Mouse (Mus musculus): ENCODE measurements around the gene Gm12184. TPM values are rescaled to one million over a fixed set of nuclear protein-coding genes. Genes with fewer than 3 reads are reported as not detected.

Gene Gm12184
- total RNA-seq, 1 experiment: 12.2 TPM

- Histone ChIP-seq H3K9me3 (ENCODE audit: control insufficient read depth, insufficient read depth, low read depth, low read length) (no peaks in the 10 kb centered on the region), H3K4me3 (ENCODE audit: insufficient read depth in 1 of 2, low read depth in 1 of 2, low read length in 2 of 2, poor library complexity in 1 of 2, severe bottlenecking in 1 of 2) (no peak overlapping the region), H3K27ac (ENCODE audit: insufficient read depth, low read depth, low read length, poor library complexity, severe bottlenecking) (no peak overlapping the region), H3K36me3 (ENCODE audit: control insufficient read depth, insufficient read depth, low read length, poor library complexity, severe bottlenecking) (no peaks in the 10 kb centered on the region), H3K9ac (ENCODE audit: insufficient read depth, low read depth, low read length, poor library complexity, severe bottlenecking) (no peak overlapping the region), H3K4me1 (ENCODE audit: control insufficient read depth in 2 of 2, insufficient read depth in 2 of 2, low read length in 2 of 2, poor library complexity in 1 of 2) (peaks cover 0 to 2% of the 10 kb centered on the region in 2 experiments; a peak in 1 of 4 replicates)
- no peak for DNase-seq (ENCODE audit: low read depth, low spot score)
- in situ Hi-C loops (cut with MboI; ENCODE audit: low sequenced_read_pairs in 2 of 2, unreplicated experiment in 2 of 2): no loop called here
- TF ChIP-seq ZC3H11A (IDR thresholded peaks at IDR 0.05; ENCODE audit: borderline replicate concordance, low read depth, low read length) (no peak), CHD2 (IDR thresholded peaks at IDR 0.05; ENCODE audit: low read depth, low read length) (no peak), MAFK (IDR thresholded peaks at IDR 0.05; ENCODE audit: insufficient read depth, low read depth, low read length) (no peak), ZNF384 (IDR thresholded peaks at IDR 0.05; ENCODE audit: low read depth, low read length) (no peak)
These were observed 17.9 kb upstream of the Gm12184 start for GRCm38 (mm10) chr11:48844309-48844708.

- Histone ChIP-seq H3K27ac (ENCODE audit: insufficient read depth, low read depth, low read length, poor library complexity, severe bottlenecking) (no peak overlapping the region), H3K9me3 (ENCODE audit: control insufficient read depth, insufficient read depth, low read depth, low read length) (no peaks in the 10 kb centered on the region)
- TF ChIP-seq HCFC1 (IDR thresholded peaks at IDR 0.05; ENCODE audit: borderline replicate concordance, insufficient read depth, low read length) (no peak), CHD2 (IDR thresholded peaks at IDR 0.05; ENCODE audit: low read depth, low read length) (no peak), ZNF384 (IDR thresholded peaks at IDR 0.05; ENCODE audit: low read depth, low read length) (no peak), MAFK (IDR thresholded peaks at IDR 0.05; ENCODE audit: insufficient read depth, low read depth, low read length) (no peak), ZC3H11A (IDR thresholded peaks at IDR 0.05; ENCODE audit: borderline replicate concordance, low read depth, low read length) (no peak)
These were observed 16.7 kb upstream of the Gm12184 start for GRCm38 (mm10) chr11:48843202-48843601.

GRCm38 (mm10) chr11:48842378-48842792 lies 15.9 kb upstream of the Gm12184 start:
- Histone ChIP-seq H3K36me3 (ENCODE audit: control insufficient read depth, insufficient read depth, low read length, poor library complexity, severe bottlenecking) (no peaks in the 10 kb centered on the region), H3K9me3 (ENCODE audit: control insufficient read depth, insufficient read depth, low read depth, low read length) (no peaks in the 10 kb centered on the region), H3K27ac (ENCODE audit: insufficient read depth, low read depth, low read length, poor library complexity, severe bottlenecking) (no peak overlapping the region), H3K4me1 (ENCODE audit: control insufficient read depth in 2 of 2, insufficient read depth in 2 of 2, low read length in 2 of 2, poor library complexity in 1 of 2) (peaks cover 0 to 8% of the 10 kb centered on the region in 2 experiments; a peak in 2 of 4 replicates), H3K4me3 (ENCODE audit: insufficient read depth in 1 of 2, low read depth in 1 of 2, low read length in 2 of 2, poor library complexity in 1 of 2, severe bottlenecking in 1 of 2) (no peak overlapping the region), H3K9ac (ENCODE audit: insufficient read depth, low read depth, low read length, poor library complexity, severe bottlenecking) (no peak overlapping the region)
- in situ Hi-C loops (cut with MboI; ENCODE audit: low sequenced_read_pairs in 2 of 2, unreplicated experiment in 2 of 2): no loop called here
- no peak for DNase-seq (ENCODE audit: low read depth, low spot score)
- TF ChIP-seq CHD2 (IDR thresholded peaks at IDR 0.05; ENCODE audit: low read depth, low read length) (no peak), MAFK (IDR thresholded peaks at IDR 0.05; ENCODE audit: insufficient read depth, low read depth, low read length) (no peak), ZNF384 (IDR thresholded peaks at IDR 0.05; ENCODE audit: low read depth, low read length) (no peak), ZC3H11A (IDR thresholded peaks at IDR 0.05; ENCODE audit: borderline replicate concordance, low read depth, low read length) (no peak), HCFC1 (IDR thresholded peaks at IDR 0.05; ENCODE audit: borderline replicate concordance, insufficient read depth, low read length) (no peak)

More at GRCm38 (mm10) chr11:48843202-48843601, 16.7 kb upstream of the Gm12184 start:
- H3K9ac ChIP-seq (ENCODE audit: insufficient read depth, low read depth, low read length, poor library complexity, severe bottlenecking): no peak overlapping the region
- H3K4me3 ChIP-seq (ENCODE audit: insufficient read depth in 1 of 2, low read depth in 1 of 2, low read length in 2 of 2, poor library complexity in 1 of 2, severe bottlenecking in 1 of 2): no peak overlapping the region
- in situ Hi-C loops (cut with MboI; ENCODE audit: low sequenced_read_pairs in 2 of 2, unreplicated experiment in 2 of 2): no loop called here
- H3K4me1 ChIP-seq (ENCODE audit: control insufficient read depth in 2 of 2, insufficient read depth in 2 of 2, low read length in 2 of 2, poor library complexity in 1 of 2): peaks cover 0 to 6% of the 10 kb centered on the region in 2 experiments; a peak in 2 of 4 replicates
- H3K36me3 ChIP-seq (ENCODE audit: control insufficient read depth, insufficient read depth, low read length, poor library complexity, severe bottlenecking): no peaks in the 10 kb centered on the region
- DNase-seq (ENCODE audit: low read depth, low spot score): no peak

- Histone ChIP-seq H3K4me1 (ENCODE audit: control insufficient read depth in 2 of 2, insufficient read depth in 2 of 2, low read length in 2 of 2, poor library complexity in 1 of 2) (peaks cover 0 to 8% of the 10 kb centered on the region in 2 experiments; a peak in 2 of 4 replicates), H3K27ac (ENCODE audit: insufficient read depth, low read depth, low read length, poor library complexity, severe bottlenecking) (no peak overlapping the region), H3K36me3 (ENCODE audit: control insufficient read depth, insufficient read depth, low read length, poor library complexity, severe bottlenecking) (no peaks in the 10 kb centered on the region), H3K9me3 (ENCODE audit: control insufficient read depth, insufficient read depth, low read depth, low read length) (no peaks in the 10 kb centered on the region), H3K9ac (ENCODE audit: insufficient read depth, low read depth, low read length, poor library complexity, severe bottlenecking) (no peak overlapping the region), H3K4me3 (ENCODE audit: insufficient read depth in 1 of 2, low read depth in 1 of 2, low read length in 2 of 2, poor library complexity in 1 of 2, severe bottlenecking in 1 of 2) (no peak overlapping the region)
- in situ Hi-C loops (cut with MboI; ENCODE audit: low sequenced_read_pairs in 2 of 2, unreplicated experiment in 2 of 2): no loop called here
- DNase-seq (ENCODE audit: low read depth, low spot score): no peak
- no peak for TF ChIP-seq ZNF384 (IDR thresholded peaks at IDR 0.05; ENCODE audit: low read depth, low read length)
- no peak for TF ChIP-seq MAFK (IDR thresholded peaks at IDR 0.05; ENCODE audit: insufficient read depth, low read depth, low read length)
- no peak for TF ChIP-seq ZC3H11A (IDR thresholded peaks at IDR 0.05; ENCODE audit: borderline replicate concordance, low read depth, low read length)
- TF ChIP-seq CHD2 (IDR thresholded peaks at IDR 0.05; ENCODE audit: low read depth, low read length): no peak
- TF ChIP-seq HCFC1 (IDR thresholded peaks at IDR 0.05; ENCODE audit: borderline replicate concordance, insufficient read depth, low read length): no peak
These were observed 14.8 kb upstream of the Gm12184 start for GRCm38 (mm10) chr11:48841213-48841612.

- in situ Hi-C loops (cut with MboI; ENCODE audit: low sequenced_read_pairs in 2 of 2, unreplicated experiment in 2 of 2): no loop called here
- Histone ChIP-seq H3K4me3 (ENCODE audit: insufficient read depth in 1 of 2, low read depth in 1 of 2, low read length in 2 of 2, poor library complexity in 1 of 2, severe bottlenecking in 1 of 2) (no peak overlapping the region), H3K9ac (ENCODE audit: insufficient read depth, low read depth, low read length, poor library complexity, severe bottlenecking) (no peak overlapping the region), H3K9me3 (ENCODE audit: control insufficient read depth, insufficient read depth, low read depth, low read length) (no peaks in the 10 kb centered on the region), H3K27ac (ENCODE audit: insufficient read depth, low read depth, low read length, poor library complexity, severe bottlenecking) (no peak overlapping the region), H3K36me3 (ENCODE audit: control insufficient read depth, insufficient read depth, low read length, poor library complexity, severe bottlenecking) (no peaks in the 10 kb centered on the region), H3K4me1 (ENCODE audit: control insufficient read depth in 2 of 2, insufficient read depth in 2 of 2, low read length in 2 of 2, poor library complexity in 1 of 2) (peaks cover 0 to 10% of the 10 kb centered on the region in 2 experiments; a peak in 2 of 4 replicates)
- TF ChIP-seq ZNF384 (IDR thresholded peaks at IDR 0.05; ENCODE audit: low read depth, low read length) (no peak), HCFC1 (IDR thresholded peaks at IDR 0.05; ENCODE audit: borderline replicate concordance, insufficient read depth, low read length) (no peak)
- no peak for DNase-seq (ENCODE audit: low read depth, low spot score)
These were observed 14.3 kb upstream of the Gm12184 start for GRCm38 (mm10) chr11:48840805-48841204.

All from ES-E14 (cell line).